Mouse (Mus musculus): ENCODE measurements around the gene Stoml2.

Stoml2 gene

GRCm38 (mm10) chr4:43039609-43040008 lies 8.1 kb upstream of the Stoml2 start:
- in situ Hi-C loops (cut with MboI, MseI) = loop anchor here (10.0 to 25.0 kb wide), 2 partner anchors 455 to 1477 kb away; partner anchors contain the start of genes Arhgef39, Ccdc107, Dnaic1 and Fam219a

- in situ Hi-C loops (cut with MboI, MseI) = loop anchor here (25.0 kb wide), 1 partner anchor 1477 kb away; the partner anchor contains the start of genes Dnaic1 and Fam219a
Observed at GRCm38 (mm10) chr4:43038567-43039495, 7.3 kb upstream of the Stoml2 start.

- in situ Hi-C loops (cut with MboI, MseI) = loop anchor here (25.0 kb wide), 1 partner anchor 1476 kb away; the partner anchor contains the start of genes Dnaic1 and Fam219a
Observed at GRCm38 (mm10) chr4:43037860-43038566, 6.5 kb upstream of the Stoml2 start.

- in situ Hi-C loops (cut with MboI, MseI) = loop anchor here (25.0 kb wide), 1 partner anchor 1474 kb away; the partner anchor contains the start of genes Dnaic1 and Fam219a
Observed at GRCm38 (mm10) chr4:43036356-43036755, 4.8 kb upstream of the Stoml2 start.

GRCm38 (mm10) chr4:43035851-43036250 lies 4.3 kb upstream of the Stoml2 start:
- in situ Hi-C loops (cut with MboI, MseI) = loop anchor here (25.0 kb wide), 1 partner anchor 1474 kb away; the partner anchor contains the start of genes Dnaic1 and Fam219a

GRCm38 (mm10) chr4:43033481-43033880 lies 2.0 kb upstream of the Stoml2 start:
- in situ Hi-C loops (cut with MboI, MseI) = loop anchor here (25.0 kb wide), 1 partner anchor 1471 kb away; the partner anchor contains the start of genes Dnaic1 and Fam219a

GRCm38 (mm10) chr4:43032501-43032900 lies 991 bp upstream of the Stoml2 start:
- in situ Hi-C loops (cut with MboI, MseI) = loop anchor here (25.0 kb wide), 1 partner anchor 1470 kb away; the partner anchor contains the start of genes Dnaic1 and Fam219a

- in situ Hi-C loops (cut with MboI, MseI) = loop anchor here (25.0 kb wide), 1 partner anchor 1469 kb away; the partner anchor contains the start of genes Dnaic1 and Fam219a
Observed at GRCm38 (mm10) chr4:43030780-43031230, 705 bp downstream of the Stoml2 start.

- in situ Hi-C loops (cut with MboI, MseI) = loop anchor here (25.0 kb wide), 1 partner anchor 1468 kb away; the partner anchor contains the start of genes Dnaic1 and Fam219a
Observed at GRCm38 (mm10) chr4:43030352-43030751, 1.2 kb downstream of the Stoml2 start.

GRCm38 (mm10) chr4:43029749-43030148 lies 1.8 kb downstream of the Stoml2 start:
- in situ Hi-C loops (cut with MboI, MseI) = loop anchor here (25.0 kb wide), 1 partner anchor 1467 kb away; the partner anchor contains the start of genes Dnaic1 and Fam219a

GRCm38 (mm10) chr4:43029121-43029520 lies 2.4 kb downstream of the Stoml2 start:
- in situ Hi-C loops (cut with MboI, MseI) = loop anchor here (25.0 kb wide), 1 partner anchor 1467 kb away; the partner anchor contains the start of genes Dnaic1 and Fam219a

- in situ Hi-C loops (cut with MboI, MseI) = loop anchor here (25.0 kb wide), 1 partner anchor 1463 kb away; the partner anchor contains the start of genes Dnaic1 and Fam219a
Observed at GRCm38 (mm10) chr4:43025084-43025960, 6.2 kb downstream of the Stoml2 start, which contains the start of gene Pigo. Gene Pigo, minus strand, starts transcription at chr4:43025819.

- in situ Hi-C loops (cut with MboI, MseI) = loop anchor here (25.0 kb wide), 1 partner anchor 1462 kb away; the partner anchor contains the start of genes Dnaic1 and Fam219a
Observed at GRCm38 (mm10) chr4:43024673-43025072, 6.8 kb downstream of the Stoml2 start.

GRCm38 (mm10) chr4:43021341-43021740 lies 10.2 kb downstream of the Stoml2 start:
- in situ Hi-C loops (cut with MboI, MseI) = no loop called here

GRCm38 (mm10) chr4:43020876-43021275 lies 10.6 kb downstream of the Stoml2 start:
- in situ Hi-C loops (cut with MboI, MseI) = no loop called here

GRCm38 (mm10) chr4:43019641-43020465 lies 11.7 kb downstream of the Stoml2 start:
- in situ Hi-C loops (cut with MboI, MseI) = loop anchor here (10.0 kb wide), 2 partner anchors 945 to 1675 kb away; partner anchors contain the start of gene Ubap1

- in situ Hi-C loops (cut with MboI, MseI) = loop anchor here (10.0 kb wide), 2 partner anchors 946 to 1674 kb away; partner anchors contain the start of gene Ubap1
Observed at GRCm38 (mm10) chr4:43019176-43019575, 12.3 kb downstream of the Stoml2 start.

GRCm38 (mm10) chr4:43018156-43018555 lies 13.4 kb downstream of the Stoml2 start:
- in situ Hi-C loops (cut with MboI, MseI) = loop anchor here (10.0 kb wide), 2 partner anchors 947 to 1673 kb away; partner anchors contain the start of gene Ubap1

GRCm38 (mm10) chr4:43012091-43012490 lies 19.4 kb downstream of the Stoml2 start:
- in situ Hi-C loops (cut with MboI, MseI) = loop anchor here (5.0 to 10.0 kb wide), 3 partner anchors 953 to 1740 kb away; partner anchors contain the start of gene Ubap1
